Mouse (Mus musculus) liver, embryonic 15.5 days (tissue): Measurements from ENCODE around the gene Mcm8. TPM values are rescaled to one million over a fixed set of nuclear protein-coding genes. Genes with fewer than 3 reads are reported as not detected.

ENCODE experiments used
- ATAC-seq: fragments of 200-750 bp; cut with Nextera tagmentation; 2 replicates; pipeline ENCODE4 v1.8.0; 2017; ENCODE audit warnings: moderate number of reproducible peaks, mild to moderate bottlenecking, moderate library complexity; ENCODE audit not compliant: insufficient read depth
- H3K27ac ChIP-seq: fragments of 300-500 bp; sonication (generic); replicated peaks from 2 replicates; pipeline ENCODE4 v1.5.1; 2015; ENCODE audit warnings: mild to moderate bottlenecking, inconsistent platforms
- H3K27me3 ChIP-seq: fragments of 300-500 bp; sonication (generic); 2 replicates; pipeline ENCODE4 v1.6.1; 2015; ENCODE audit warnings: mild to moderate bottlenecking, inconsistent platforms
- H3K36me3 ChIP-seq: fragments of 300-500 bp; sonication (generic); replicated peaks from 2 replicates; pipeline ENCODE4 v1.6.1; 2015; ENCODE audit warnings: moderate library complexity, mild to moderate bottlenecking, inconsistent platforms
- H3K4me1 ChIP-seq: fragments of 300-500 bp; sonication (generic); replicated peaks from 2 replicates; pipeline ENCODE4 v1.6.1; 2015; ENCODE audit warnings: inconsistent platforms
- H3K4me2 ChIP-seq: fragments of 300-500 bp; sonication (generic); 2 replicates; pipeline ENCODE4 v1.6.1; 2015; ENCODE audit warnings: moderate library complexity, mild to moderate bottlenecking, inconsistent platforms
- H3K4me3 ChIP-seq: fragments of 300-500 bp; sonication (generic); replicated peaks from 2 replicates; pipeline ENCODE4 v1.5.1; 2015; ENCODE audit warnings: mild to moderate bottlenecking, inconsistent platforms
- H3K9ac ChIP-seq: fragments of 300-500 bp; sonication (generic); 2 replicates; pipeline ENCODE4 v1.6.1; 2015; ENCODE audit warnings: moderate library complexity, mild to moderate bottlenecking, inconsistent platforms
- H3K9me3 ChIP-seq: fragments of 300-500 bp; sonication (generic); replicated peaks from 2 replicates; pipeline ENCODE4 v1.6.1; 2016; ENCODE audit warnings: inconsistent platforms
- WGBS: fragments of 180-500 bp; shearing (Covaris S2); methylation state at CpG from one replicate; pipeline ENCODE4 v1.1.7; 2015; ENCODE audit warnings: mixed read lengths; ENCODE audit not compliant: insufficient replicate concordance; 5-methylcytosine and 5-hydroxymethylcytosine counted together
- polyA plus RNA-seq: library from polyadenylated mRNA; unstranded; fragments of >200 nt; fragmentation: Nextera tagmentation; extraction: Ambion mirVana; gene quantifications from 2 replicates; pipeline ENCODE4 v1.2.1, GENCODE M21; 2015

The Mcm8 gene
- polyA plus RNA-seq, result 5.4 and 5.9 TPM in 2 replicates

GRCm38 (mm10) chr2:132815608-132816314 lies at the start of gene Mcm8, which contains the start of gene Trmt6:
Mcm8 (plus strand) TSS chr2:132816141.
Trmt6 (minus strand) TSS chr2:132816055.
- no peaks in the 10 kb centered on the region for H3K9me3 ChIP-seq
- WGBS, result under 1% methylated on average over 59 of the region's 59 CpGs

GRCm38 (mm10) chr2:132770822-132771221 lies 45.1 kb upstream of the Mcm8 start:
- Histone ChIP-seq H3K36me3 (no peaks in the 10 kb centered on the region), H3K27ac (no peak overlapping the region), H3K9me3 (no peaks in the 10 kb centered on the region), H3K4me1 (no peaks in the 10 kb centered on the region), H3K9ac (no peak overlapping the region), H3K27me3 (no peaks in the 10 kb centered on the region), H3K4me2 (no peak overlapping the region), H3K4me3 (no peak overlapping the region)
- ATAC-seq, result no peak
- WGBS, result 41% methylated on average over 1 of the region's 1 CpGs

More at GRCm38 (mm10) chr2:132815608-132816314, at the start of gene Mcm8, which contains the start of gene Trmt6:
- Histone ChIP-seq H3K36me3 (peaks cover 15% of the 10 kb centered on the region), H3K9ac (peak within 1 kb of the TSS; percentile 80), H3K27me3 (no peaks in the 10 kb centered on the region), H3K4me2 (peak within 1 kb of the TSS; percentile 93), H3K4me3 (peak within 1 kb of the TSS; percentile 84), H3K27ac (peak within 1 kb of the TSS; percentile 89), H3K4me1 (peaks cover 26% of the 10 kb centered on the region)
- peak; percentile 97 for ATAC-seq

- ATAC-seq, result no peak
- H3K27me3 ChIP-seq, result peaks cover 23% of the 10 kb centered on the region
- H3K27ac ChIP-seq, result no peak within 1 kb of the TSS
- peaks cover 6% of the 10 kb centered on the region for H3K4me1 ChIP-seq
- H3K9me3 ChIP-seq, result no peaks in the 10 kb centered on the region
- 14% methylated on average over 4 of the region's 4 CpGs for WGBS
- H3K4me2 ChIP-seq, result peak within 1 kb of the TSS; percentile 58
- no peak within 1 kb of the TSS for H3K9ac ChIP-seq
- H3K36me3 ChIP-seq, result no peaks in the 10 kb centered on the region
- H3K4me3 ChIP-seq, result peak within 1 kb of the TSS; percentile 29
These were observed 35.0 kb upstream of the Mcm8 start, which contains the start of gene Chgb for GRCm38 (mm10) chr2:132780978-132781377. Chgb (plus strand) TSS chr2:132781278.

GRCm38 (mm10) chr2:132781439-132782068 lies 34.4 kb upstream of the Mcm8 start:
- peak; percentile 42 for ATAC-seq
- 1% methylated on average over 41 of the region's 41 CpGs for whole genome bisulfite sequencing
- Histone ChIP-seq H3K27me3 (peaks cover 23% of the 10 kb centered on the region), H3K27ac (no peak overlapping the region), H3K9me3 (no peaks in the 10 kb centered on the region), H3K36me3 (no peaks in the 10 kb centered on the region), H3K4me3 (peak overlapping the region; percentile 29), H3K9ac (no peak overlapping the region), H3K4me2 (peak overlapping the region; percentile 58), H3K4me1 (peaks cover 6% of the 10 kb centered on the region)

GRCm38 (mm10) chr2:132784039-132784438 lies 31.9 kb upstream of the Mcm8 start:
- WGBS, result 64% methylated on average over 6 of the region's 6 CpGs
- Histone ChIP-seq H3K9me3 (no peaks in the 10 kb centered on the region), H3K36me3 (no peaks in the 10 kb centered on the region), H3K4me2 (no peak overlapping the region), H3K4me1 (peaks cover 6% of the 10 kb centered on the region), H3K4me3 (no peak overlapping the region), H3K27ac (no peak overlapping the region), H3K9ac (no peak overlapping the region), H3K27me3 (peaks cover 23% of the 10 kb centered on the region)
- no peak for ATAC-seq

- no peaks in the 10 kb centered on the region for H3K4me1 ChIP-seq
- no peaks in the 10 kb centered on the region for H3K9me3 ChIP-seq
- no peak overlapping the region for H3K27ac ChIP-seq
- no peak overlapping the region for H3K4me3 ChIP-seq
- 62% methylated on average over 19 of the region's 19 CpGs for WGBS
- no peaks in the 10 kb centered on the region for H3K27me3 ChIP-seq
- H3K9ac ChIP-seq, result no peak overlapping the region
- no peak for ATAC-seq
- H3K4me2 ChIP-seq, result no peak overlapping the region
- H3K36me3 ChIP-seq, result no peaks in the 10 kb centered on the region
These were observed 22.3 kb upstream of the Mcm8 start for GRCm38 (mm10) chr2:132793441-132794203.

GRCm38 (mm10) chr2:132794204-132794586 lies 21.7 kb upstream of the Mcm8 start:
- no peaks in the 10 kb centered on the region for H3K27me3 ChIP-seq
- no peaks in the 10 kb centered on the region for H3K36me3 ChIP-seq
- no peaks in the 10 kb centered on the region for H3K9me3 ChIP-seq
- H3K4me3 ChIP-seq, result no peak overlapping the region
- H3K4me1 ChIP-seq, result no peaks in the 10 kb centered on the region
- 72% methylated on average over 7 of the region's 7 CpGs for WGBS
- ATAC-seq, result no peak
- H3K4me2 ChIP-seq, result no peak overlapping the region
- H3K27ac ChIP-seq, result no peak overlapping the region
- H3K9ac ChIP-seq, result no peak overlapping the region

GRCm38 (mm10) chr2:132802976-132803375 lies 13.0 kb upstream of the Mcm8 start:
- no peak for ATAC-seq

GRCm38 (mm10) chr2:132841071-132841470 lies 25.1 kb downstream of the Mcm8 start:
- H3K4me1 ChIP-seq, result no peaks in the 10 kb centered on the region
- peaks cover 30% of the 10 kb centered on the region for H3K36me3 ChIP-seq
- no peak overlapping the region for H3K27ac ChIP-seq
- no peak overlapping the region for H3K4me2 ChIP-seq
- ATAC-seq, result no peak
- WGBS, result 77% methylated on average over 4 of the region's 4 CpGs
- H3K9me3 ChIP-seq, result no peaks in the 10 kb centered on the region
- H3K4me3 ChIP-seq, result no peak overlapping the region
- H3K27me3 ChIP-seq, result no peaks in the 10 kb centered on the region
- no peak overlapping the region for H3K9ac ChIP-seq

More at GRCm38 (mm10) chr2:132802976-132803375, 13.0 kb upstream of the Mcm8 start:
- H3K27ac ChIP-seq, result no peak overlapping the region
- no peak overlapping the region for H3K4me3 ChIP-seq
- no peak overlapping the region for H3K4me2 ChIP-seq
- peaks cover 39% of the 10 kb centered on the region for H3K36me3 ChIP-seq
- H3K4me1 ChIP-seq, result no peaks in the 10 kb centered on the region
- no peaks in the 10 kb centered on the region for H3K27me3 ChIP-seq
- WGBS, result 59% methylated on average over 2 of the region's 2 CpGs
- H3K9me3 ChIP-seq, result no peaks in the 10 kb centered on the region
- no peak overlapping the region for H3K9ac ChIP-seq

- WGBS, result under 1% methylated on average over 96 of the region's 96 CpGs
- ATAC-seq, result peak; percentile 89
- H3K9ac ChIP-seq, result peak within 1 kb of the TSS; percentile 82
- peaks cover 23% of the 10 kb centered on the region for H3K36me3 ChIP-seq
- peaks cover 32% of the 10 kb centered on the region for H3K4me1 ChIP-seq
- peak within 1 kb of the TSS; percentile 87 for H3K4me2 ChIP-seq
- H3K4me3 ChIP-seq, result peak within 1 kb of the TSS; percentile 80
- no peaks in the 10 kb centered on the region for H3K27me3 ChIP-seq
- H3K27ac ChIP-seq, result peak within 1 kb of the TSS; percentile 78
- no peaks in the 10 kb centered on the region for H3K9me3 ChIP-seq
These were observed 30.7 kb downstream of the Mcm8 start, which contains the start of gene Crls1 for GRCm38 (mm10) chr2:132846407-132847358. Crls1 (plus strand) TSS chr2:132846666.
